Mouse (Mus musculus) MEL (cell line): ENCODE measurements around the gene Chrna1. TPM values are rescaled to one million over a fixed set of nuclear protein-coding genes. Genes with fewer than 3 reads are reported as not detected.

Experiments
- DNase-seq: peaks from one replicate; pipeline ENCODE4 v3.0.0; 2011; ENCODE audit warnings: low read depth, low spot score
- H3K27ac ChIP-seq: 2 replicates; pipeline ENCODE4 v1.5.1; 2012; ENCODE audit warnings: low read depth, mild to moderate bottlenecking, control low read depth, low read length, moderate library complexity; ENCODE audit not compliant: control insufficient read depth
- H3K27me3 ChIP-seq, 2 experiments: fragments of 150-350 bp in 1 of 2; sonication (generic) in 1 of 2; 2 replicates each; pipeline ENCODE4 v1.6.1; 2012; ENCODE audit warnings: low read length in 2 of 2, mild to moderate bottlenecking in 2 of 2, improper control_type of control experiment in 1 of 2, moderate library complexity in 1 of 2; ENCODE audit not compliant: insufficient read depth in 2 of 2, control insufficient read depth in 1 of 2
- H3K36me3 ChIP-seq, 2 experiments: 2 replicates each; pipeline ENCODE4 v1.6.1; 2012 to 2014; ENCODE audit warnings: low read length in 2 of 2, improper control_type of control experiment in 1 of 2, inconsistent platforms in 1 of 2, mild to moderate bottlenecking in 1 of 2; ENCODE audit not compliant: insufficient read depth in 2 of 2, control insufficient read depth in 1 of 2
- H3K4me1 ChIP-seq, 2 experiments: fragments of 150-350 bp in 1 of 2; sonication (generic) in 1 of 2; 2 replicates each; pipeline ENCODE4 v1.6.1; 2012; ENCODE audit warnings: low read length in 2 of 2, improper control_type of control experiment in 1 of 2, mild to moderate bottlenecking in 1 of 2; ENCODE audit not compliant: insufficient read depth in 2 of 2, control insufficient read depth in 1 of 2
- H3K4me3 ChIP-seq, 2 experiments: fragments of 150-350 bp in 1 of 2; sonication (generic) in 1 of 2; 2 replicates each; pipeline ENCODE4 v1.5.1; 2012; ENCODE audit warnings: low read depth in 2 of 2, low read length in 2 of 2, mild to moderate bottlenecking in 2 of 2, moderate library complexity in 2 of 2, control low read depth in 1 of 2, improper control_type of control experiment in 1 of 2; ENCODE audit not compliant: control insufficient read depth in 1 of 2, insufficient read depth in 1 of 2
- H3K79me2 ChIP-seq: 2 replicates; pipeline ENCODE4 v1.6.1; 2012; ENCODE audit warnings: mild to moderate bottlenecking, low read length, moderate library complexity; ENCODE audit not compliant: control insufficient read depth, poor library complexity, insufficient read depth
- H3K9ac ChIP-seq: 2 replicates; pipeline ENCODE4 v1.6.1; 2012; ENCODE audit warnings: low read depth, mild to moderate bottlenecking, control low read depth, low read length, moderate library complexity; ENCODE audit not compliant: control insufficient read depth, poor library complexity, severe bottlenecking
- H3K9me3 ChIP-seq: fragments of 150-350 bp; sonication (generic); replicated peaks from 2 replicates; pipeline ENCODE4 v1.6.1; 2012; ENCODE audit warnings: mild to moderate bottlenecking, low read length, improper control_type of control experiment, moderate library complexity; ENCODE audit not compliant: insufficient read depth
- CHD1 ChIP-seq: IDR thresholded peaks from 2 replicates; pipeline ENCODE4 v1.6.1; 2012; ENCODE audit warnings: low read depth, mild to moderate bottlenecking, inconsistent platforms, low read length, improper control_type of control experiment
- CHD2 ChIP-seq: IDR thresholded peaks from 2 replicates; pipeline ENCODE4 v1.6.1; 2011; ENCODE audit warnings: low read length, improper control_type of control experiment
- E2F4 ChIP-seq: IDR thresholded peaks from 2 replicates; pipeline ENCODE4 v1.6.1; 2011; ENCODE audit warnings: low read depth, low read length, improper control_type of control experiment, borderline replicate concordance
- ELF1 ChIP-seq: IDR thresholded peaks from 2 replicates; pipeline ENCODE4 v1.6.1; 2014; ENCODE audit warnings: low read depth, mild to moderate bottlenecking, inconsistent platforms, low read length, improper control_type of control experiment, moderate library complexity
- EP300 ChIP-seq, 2 experiments: IDR thresholded peaks; 2 replicates each; pipeline ENCODE4 v1.6.1; 2011; ENCODE audit warnings: improper control_type of control experiment in 2 of 2, low read length in 2 of 2, low read depth in 1 of 2, mild to moderate bottlenecking in 1 of 2
- ETS1 ChIP-seq: IDR thresholded peaks from 2 replicates; pipeline ENCODE4 v1.6.1; 2012; ENCODE audit warnings: low read depth, mild to moderate bottlenecking, inconsistent platforms, low read length, improper control_type of control experiment, moderate library complexity
- GATA1 ChIP-seq: IDR thresholded peaks from 2 replicates; pipeline ENCODE4 v1.6.1; 2011; ENCODE audit warnings: low read depth, low read length, improper control_type of control experiment
- KAT2A ChIP-seq: conservative IDR thresholded peaks from 2 replicates; pipeline ENCODE4 v1.6.1; 2012; ENCODE audit warnings: low read depth, low read length, improper control_type of control experiment, inconsistent platforms
- MAFK ChIP-seq: IDR thresholded peaks from 2 replicates; pipeline ENCODE4 v1.6.1; 2011; ENCODE audit warnings: low read depth, mild to moderate bottlenecking, low read length, improper control_type of control experiment, borderline replicate concordance
- MAX ChIP-seq: IDR thresholded peaks from 2 replicates; pipeline ENCODE4 v1.6.1; 2011; ENCODE audit warnings: low read length, improper control_type of control experiment
- MAZ ChIP-seq: IDR thresholded peaks from 2 replicates; pipeline ENCODE4 v1.6.1; 2012; ENCODE audit warnings: low read depth, mild to moderate bottlenecking, inconsistent platforms, low read length, improper control_type of control experiment
- MYB ChIP-seq: IDR thresholded peaks from 2 replicates; pipeline ENCODE4 v1.6.1; 2011; ENCODE audit warnings: mild to moderate bottlenecking, low read depth, low read length, improper control_type of control experiment
- MYC ChIP-seq: IDR thresholded peaks from 2 replicates; pipeline ENCODE4 v1.6.1; 2011; ENCODE audit warnings: low read depth, mild to moderate bottlenecking, low read length, improper control_type of control experiment, moderate library complexity
- NELFE ChIP-seq: IDR thresholded peaks from 2 replicates; pipeline ENCODE4 v1.6.1; 2011; ENCODE audit warnings: low read depth, low read length, improper control_type of control experiment
- POLR2A ChIP-seq, 2 experiments: IDR thresholded peaks; 2 replicates each; pipeline ENCODE4 v1.6.1; 2011 to 2012; ENCODE audit warnings: low read length in 2 of 2, mild to moderate bottlenecking in 2 of 2, control low read depth in 1 of 2, improper control_type of control experiment in 1 of 2, low read depth in 1 of 2, moderate library complexity in 1 of 2; ENCODE audit not compliant: control insufficient read depth in 1 of 2, insufficient read depth in 1 of 2, poor library complexity in 1 of 2
- POLR2AphosphoS2 ChIP-seq: IDR thresholded peaks from 2 replicates; pipeline ENCODE4 v1.6.1; 2011; ENCODE audit warnings: low read length, improper control_type of control experiment
- POLR2AphosphoS5 ChIP-seq: IDR thresholded peaks from 2 replicates; pipeline ENCODE4 v1.6.1; 2012; ENCODE audit warnings: low read depth, borderline replicate concordance, mild to moderate bottlenecking, inconsistent platforms, low read length, moderate library complexity, mixed read lengths
- SIN3A ChIP-seq: IDR thresholded peaks from 2 replicates; pipeline ENCODE4 v1.6.1; 2012; ENCODE audit warnings: low read length, improper control_type of control experiment, inconsistent platforms
- SMC3 ChIP-seq: IDR thresholded peaks from 2 replicates; pipeline ENCODE4 v1.6.1; 2011; ENCODE audit warnings: low read depth, low read length, improper control_type of control experiment
- TAL1 ChIP-seq: IDR thresholded peaks from 2 replicates; pipeline ENCODE4 v1.6.1; 2012; ENCODE audit warnings: mild to moderate bottlenecking, inconsistent platforms, low read length, moderate library complexity, mixed read lengths
- TBP ChIP-seq: IDR thresholded peaks from 2 replicates; pipeline ENCODE4 v1.8.0; 2011; ENCODE audit warnings: low read depth, low read length, improper control_type of control experiment
- TCF12 ChIP-seq: IDR thresholded peaks from 2 replicates; pipeline ENCODE4 v1.6.1; 2014; ENCODE audit warnings: low read depth, mild to moderate bottlenecking, inconsistent platforms, low read length, improper control_type of control experiment, moderate library complexity
- UBTF ChIP-seq: IDR thresholded peaks from 2 replicates; pipeline ENCODE4 v1.6.1; 2012; ENCODE audit warnings: low read depth, mild to moderate bottlenecking, inconsistent platforms, low read length, improper control_type of control experiment, moderate library complexity, borderline replicate concordance; ENCODE audit not compliant: insufficient read depth
- USF1 ChIP-seq: IDR thresholded peaks from 2 replicates; pipeline ENCODE4 v1.6.1; 2014; ENCODE audit warnings: low read depth, mild to moderate bottlenecking, inconsistent platforms, low read length, improper control_type of control experiment, moderate library complexity
- USF2 ChIP-seq, 2 experiments: IDR thresholded peaks; 2 replicates each; pipeline ENCODE4 v1.6.1; 2011 to 2012; ENCODE audit warnings: improper control_type of control experiment in 2 of 2, low read length in 2 of 2, borderline replicate concordance in 1 of 2, inconsistent platforms in 1 of 2, low read depth in 1 of 2, mild to moderate bottlenecking in 1 of 2; ENCODE audit not compliant: insufficient read depth in 1 of 2
- ZMIZ1 ChIP-seq: IDR thresholded peaks from 2 replicates; pipeline ENCODE4 v1.6.1; 2012; ENCODE audit warnings: low read depth, mild to moderate bottlenecking, inconsistent platforms, low read length, improper control_type of control experiment, moderate library complexity
- polyA plus RNA-seq, 2 experiments: library from polyadenylated mRNA; stranded (reverse) in 1 of 2; unstranded in 1 of 2; fragments of >175 nt in 1 of 2; fragments of >200 nt in 1 of 2; gene quantifications; 2 replicates each; pipeline versions ENCODE4 v1.2.1 to v1.2.4; 2012; ENCODE audit warnings: low replicate concordance in 2 of 2, low read depth in 1 of 2; ENCODE audit not compliant: insufficient read length in 2 of 2, insufficient read depth in 1 of 2, missing spikeins in 1 of 2
- total RNA-seq: library from RNA; depleted of rRNA; stranded (reverse); fragments of 300-350 nt; gene quantifications from 2 replicates; pipeline ENCODE4 v1.2.3, GENCODE M21; 2012

Gene Chrna1
- total and polyA plus RNA-seq, 3 experiments: 0.12 TPM; not detected in 2

- TF ChIP-seq CHD2: no peak
- no peak for TF ChIP-seq SMC3
- TF ChIP-seq POLR2AphosphoS5: no peak
- no peak for TF ChIP-seq MAX
- no peak for TF ChIP-seq MYB
- TF ChIP-seq GATA1: no peak
- no peak for TF ChIP-seq TBP
- TF ChIP-seq MAZ: no peak
- no peak for TF ChIP-seq ZMIZ1
- TF ChIP-seq E2F4: no peak
- TF ChIP-seq NELFE: no peak
- no peak for TF ChIP-seq KAT2A
- no peak for TF ChIP-seq MYC
- TF ChIP-seq ETS1: no peak
- no peak for TF ChIP-seq MAFK
Measured at GRCm38 (mm10) chr2:73612367-73612914, 32.3 kb upstream of the Chrna1 start.

GRCm38 (mm10) chr2:73611798-73612197, 31.7 kb upstream of the Chrna1 start:
- H3K9me3 ChIP-seq: no peaks in the 10 kb centered on the region
- H3K36me3 ChIP-seq: no peaks in the 10 kb centered on the region
- H3K4me3 ChIP-seq: no peak overlapping the region
- H3K4me1 ChIP-seq: no peaks in the 10 kb centered on the region
- DNase-seq: no peak
- H3K27me3 ChIP-seq: no peaks in the 10 kb centered on the region
- no peaks in the 10 kb centered on the region for H3K79me2 ChIP-seq
- no peak overlapping the region for H3K9ac ChIP-seq
- no peak overlapping the region for H3K27ac ChIP-seq
- no peak for TF ChIP-seq SIN3A
- TF ChIP-seq KAT2A: no peak
- no peak for TF ChIP-seq UBTF
- TF ChIP-seq POLR2AphosphoS5: no peak
- TF ChIP-seq POLR2AphosphoS2: no peak
- no peak for TF ChIP-seq EP300 (IDR thresholded peaks at IDR 0.05; ENCODE audit: low read depth in 1 of 2, low read length in 2 of 2)
- no peak for TF ChIP-seq CHD1
- no peak for TF ChIP-seq USF2 (IDR thresholded peaks at IDR 0.05; ENCODE audit: borderline replicate concordance in 1 of 2, insufficient read depth in 1 of 2, low read depth in 1 of 2, low read length in 2 of 2)
- TF ChIP-seq USF1: no peak
- TF ChIP-seq ELF1: no peak
- TF ChIP-seq TAL1: no peak
- no peak for TF ChIP-seq TCF12
- TF ChIP-seq ETS1: no peak
- TF ChIP-seq MYC: no peak
- no peak for TF ChIP-seq POLR2A (IDR thresholded peaks at IDR 0.05; ENCODE audit: control insufficient read depth in 1 of 2, insufficient read depth in 1 of 2, low read depth in 1 of 2, low read length in 2 of 2, poor library complexity in 1 of 2)
- TF ChIP-seq TBP: no peak
- no peak for TF ChIP-seq E2F4
- no peak for TF ChIP-seq MYB

More at GRCm38 (mm10) chr2:73612367-73612914, 32.3 kb upstream of the Chrna1 start:
- Histone ChIP-seq H3K4me3 (no peak overlapping the region), H3K9me3 (no peaks in the 10 kb centered on the region), H3K79me2 (no peaks in the 10 kb centered on the region), H3K36me3 (no peaks in the 10 kb centered on the region), H3K9ac (no peak overlapping the region), H3K27me3 (no peaks in the 10 kb centered on the region), H3K27ac (no peak overlapping the region), H3K4me1 (no peaks in the 10 kb centered on the region)
- DNase-seq: no peak
